Mouse (Mus musculus) embryonic facial prominence, embryonic 11.5 days (tissue): ENCODE measurements around the gene Rgs3. TPM values are rescaled to one million over a fixed set of nuclear protein-coding genes. Genes with fewer than 3 reads are reported as not detected.

Source experiments
- ATAC-seq: fragments of 200-750 bp; cut with Nextera tagmentation; replicated peaks from 2 replicates; pipeline ENCODE4 v1.8.0; 2017; ENCODE audit warnings: low read depth; ENCODE audit not compliant: insufficient number of reproducible peaks, low FRiP score, low TSS enrichment
- DNase-seq: peaks from one replicate; pipeline ENCODE4 v3.0.0-alpha.2; 2015; ENCODE audit warnings: low spot score
- H3K27ac ChIP-seq: fragments of 300-500 bp; sonication (generic); replicated peaks from 2 replicates; pipeline ENCODE4 v1.5.1; 2014; ENCODE audit warnings: mild to moderate bottlenecking, low read depth, low read length, control low read depth
- H3K27me3 ChIP-seq: fragments of 300-500 bp; sonication (generic); 2 replicates; pipeline ENCODE4 v1.6.1; 2014; ENCODE audit warnings: mild to moderate bottlenecking, low read length, moderate library complexity, mixed read lengths; ENCODE audit not compliant: control insufficient read depth, insufficient read depth
- H3K36me3 ChIP-seq: fragments of 300-500 bp; sonication (generic); replicated peaks from 2 replicates; pipeline ENCODE4 v1.6.1; 2014; ENCODE audit warnings: low read depth, mild to moderate bottlenecking, low read length, moderate library complexity, mixed read lengths; ENCODE audit not compliant: control insufficient read depth, insufficient read depth
- H3K4me1 ChIP-seq: fragments of 300-500 bp; sonication (generic); 2 replicates; pipeline ENCODE4 v1.6.1; 2014; ENCODE audit warnings: low read length, mixed read lengths; ENCODE audit not compliant: control insufficient read depth, insufficient read depth
- H3K4me2 ChIP-seq: fragments of 300-500 bp; sonication (generic); 2 replicates; pipeline ENCODE4 v1.6.1; 2014; ENCODE audit warnings: low read depth, mild to moderate bottlenecking, control low read depth, low read length, moderate library complexity
- H3K4me3 ChIP-seq: fragments of 300-500 bp; sonication (generic); 2 replicates; pipeline ENCODE4 v1.5.1; 2014; ENCODE audit warnings: low read depth, low read length, control low read depth
- H3K9ac ChIP-seq: fragments of 300-500 bp; sonication (generic); replicated peaks from 2 replicates; pipeline ENCODE4 v1.6.1; 2014; ENCODE audit warnings: mild to moderate bottlenecking, control low read depth, low read length
- H3K9me3 ChIP-seq: fragments of 300-500 bp; sonication (generic); replicated peaks from 2 replicates; pipeline ENCODE4 v1.6.1; 2016; ENCODE audit warnings: mild to moderate bottlenecking, low read length, inconsistent platforms, mixed read lengths; ENCODE audit not compliant: control insufficient read depth
- WGBS: fragments of 180-500 bp; shearing (Covaris S2); extraction: QIAGEN DNeasy Blood & Tissue Kit; methylation state at CpG from one replicate; pipeline ENCODE4 v1.1.7; 2014; 5-methylcytosine and 5-hydroxymethylcytosine counted together
- polyA plus RNA-seq: library from polyadenylated mRNA; unstranded; fragments of >200 nt; fragmentation: Nextera tagmentation; extraction: Ambion mirVana; gene quantifications from 2 replicates; pipeline ENCODE4 v1.2.1, GENCODE M21; 2014

Gene Rgs3
- polyA plus RNA-seq, 1 experiment from 2014 or later, result 24.8 TPM

GRCm38 (mm10) chr4:62596051-62596450 is 36.4 kb downstream of the Rgs3 start:
- Histone ChIP-seq H3K4me1 (no peaks in the 10 kb centered on the region), H3K36me3 (no peaks in the 10 kb centered on the region), H3K9me3 (no peaks in the 10 kb centered on the region), H3K9ac (no peak overlapping the region), H3K27me3 (no peaks in the 10 kb centered on the region), H3K27ac (no peak overlapping the region), H3K4me3 (no peak overlapping the region), H3K4me2 (no peak overlapping the region)
- no peak for DNase-seq
- whole genome bisulfite sequencing, result 79% methylated on average over 5 of the region's 5 CpGs
- no peak for ATAC-seq

GRCm38 (mm10) chr4:62600549-62600948 is 40.9 kb downstream of the Rgs3 start:
- H3K4me1 ChIP-seq, result no peaks in the 10 kb centered on the region
- H3K27ac ChIP-seq, result no peak overlapping the region
- no peak for ATAC-seq
- H3K9me3 ChIP-seq, result no peaks in the 10 kb centered on the region
- no peak overlapping the region for H3K4me2 ChIP-seq
- WGBS, result 79% methylated on average over 1 of the region's 1 CpGs
- H3K36me3 ChIP-seq, result no peaks in the 10 kb centered on the region
- no peak overlapping the region for H3K4me3 ChIP-seq
- H3K9ac ChIP-seq, result no peak overlapping the region
- H3K27me3 ChIP-seq, result no peaks in the 10 kb centered on the region
- no peak for DNase-seq

GRCm38 (mm10) chr4:62603607-62604006 is 44.0 kb downstream of the Rgs3 start:
- no peaks in the 10 kb centered on the region for H3K9me3 ChIP-seq
- H3K27me3 ChIP-seq, result no peaks in the 10 kb centered on the region
- ATAC-seq, result no peak
- WGBS, result 89% methylated on average over 4 of the region's 4 CpGs
- no peaks in the 10 kb centered on the region for H3K36me3 ChIP-seq
- H3K4me1 ChIP-seq, result peaks cover 2% of the 10 kb centered on the region; the same call in 1 of the 2 replicates
- H3K4me2 ChIP-seq, result no peak overlapping the region
- DNase-seq, result no peak
- H3K27ac ChIP-seq, result no peak overlapping the region
- no peak overlapping the region for H3K4me3 ChIP-seq
- H3K9ac ChIP-seq, result no peak overlapping the region

- no peak overlapping the region for H3K27ac ChIP-seq
- no peak overlapping the region for H3K4me3 ChIP-seq
- no peaks in the 10 kb centered on the region for H3K27me3 ChIP-seq
- ATAC-seq (no peak), DNase-seq (no peak)
- 57% methylated on average over 4 of the region's 4 CpGs for WGBS
- peaks cover 2% of the 10 kb centered on the region; the same call in 1 of the 2 replicates for H3K4me1 ChIP-seq
- H3K4me2 ChIP-seq, result no peak overlapping the region
- no peak overlapping the region for H3K9ac ChIP-seq
- no peaks in the 10 kb centered on the region for H3K36me3 ChIP-seq
- H3K9me3 ChIP-seq, result no peaks in the 10 kb centered on the region
Observed at GRCm38 (mm10) chr4:62604094-62604493, 44.4 kb downstream of the Rgs3 start.

- 93% methylated on average over 9 of the region's 9 CpGs for WGBS
- Histone ChIP-seq H3K36me3 (no peaks in the 10 kb centered on the region), H3K9me3 (no peaks in the 10 kb centered on the region), H3K9ac (no peak overlapping the region), H3K27ac (no peak overlapping the region), H3K4me2 (no peak overlapping the region), H3K4me1 (peaks cover 2% of the 10 kb centered on the region; the same call in 1 of the 2 replicates), H3K4me3 (no peak overlapping the region), H3K27me3 (no peaks in the 10 kb centered on the region)
- ATAC-seq, result no peak
- DNase-seq, result no peak
Observed at GRCm38 (mm10) chr4:62605856-62606541, 46.4 kb downstream of the Rgs3 start.

GRCm38 (mm10) chr4:62606542-62606882 is 46.9 kb downstream of the Rgs3 start:
- H3K9ac ChIP-seq, result no peak overlapping the region
- no peaks in the 10 kb centered on the region for H3K27me3 ChIP-seq
- no peaks in the 10 kb centered on the region for H3K9me3 ChIP-seq
- DNase-seq (no peak), ATAC-seq (no peak)
- H3K4me1 ChIP-seq, result peaks cover 2% of the 10 kb centered on the region; the same call in 1 of the 2 replicates
- H3K36me3 ChIP-seq, result no peaks in the 10 kb centered on the region
- H3K27ac ChIP-seq, result no peak overlapping the region
- 63% methylated on average over 7 of the region's 7 CpGs for WGBS
- H3K4me3 ChIP-seq, result no peak overlapping the region
- no peak overlapping the region for H3K4me2 ChIP-seq

- H3K27ac ChIP-seq, result no peak overlapping the region
- no peak for ATAC-seq
Observed at GRCm38 (mm10) chr4:62606905-62607304, 47.3 kb downstream of the Rgs3 start.

GRCm38 (mm10) chr4:62607345-62607744 is 47.7 kb downstream of the Rgs3 start:
- ATAC-seq, result no peak
- WGBS, result 63% methylated on average over 9 of the region's 9 CpGs
- no peak overlapping the region for H3K4me3 ChIP-seq

More at GRCm38 (mm10) chr4:62606905-62607304, 47.3 kb downstream of the Rgs3 start:
- Histone ChIP-seq H3K4me3 (no peak overlapping the region), H3K27me3 (no peaks in the 10 kb centered on the region), H3K4me1 (peaks cover 2% of the 10 kb centered on the region; the same call in 1 of the 2 replicates), H3K9me3 (no peaks in the 10 kb centered on the region), H3K4me2 (no peak overlapping the region), H3K36me3 (no peaks in the 10 kb centered on the region), H3K9ac (no peak overlapping the region)
- no peak for DNase-seq
- WGBS, result 59% methylated on average over 7 of the region's 7 CpGs

More at GRCm38 (mm10) chr4:62607345-62607744, 47.7 kb downstream of the Rgs3 start:
- DNase-seq, result no peak
- H3K4me2 ChIP-seq, result no peak overlapping the region
- H3K27ac ChIP-seq, result no peak overlapping the region
- no peaks in the 10 kb centered on the region for H3K27me3 ChIP-seq
- no peaks in the 10 kb centered on the region for H3K36me3 ChIP-seq
- no peaks in the 10 kb centered on the region for H3K9me3 ChIP-seq
- no peak overlapping the region for H3K9ac ChIP-seq
- peaks cover 2% of the 10 kb centered on the region; the same call in 1 of the 2 replicates for H3K4me1 ChIP-seq
